Mouse (Mus musculus): Measurements from ENCODE around the gene Spock2.

DNA sequence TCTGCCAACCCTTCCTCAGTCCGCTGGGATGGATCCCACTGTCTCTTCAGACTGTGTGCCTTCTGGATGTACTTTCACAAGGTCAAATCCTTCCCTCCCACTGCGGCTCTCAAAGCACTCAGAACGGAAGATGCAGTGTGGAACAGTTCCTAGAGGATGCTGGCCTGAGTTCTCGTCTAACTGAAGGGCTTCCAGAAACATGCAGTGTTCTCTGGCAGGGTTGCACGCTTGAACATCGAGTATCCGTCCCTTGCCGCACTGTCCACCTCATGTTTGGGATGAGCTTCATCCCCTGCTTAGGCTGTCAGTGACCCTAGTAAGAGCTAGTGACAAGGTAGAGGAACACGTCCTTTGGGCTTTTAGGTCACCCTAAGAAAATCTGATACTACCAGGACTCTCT is 8.9 kb upstream of the Spock2 start:
- TF ChIP-seq CTCF (IDR thresholded peaks at IDR 0.05; ENCODE audit: low read depth, low read length) (no peak), POLR2A (IDR thresholded peaks at IDR 0.05; ENCODE audit: insufficient read depth, low read length) (no peak)
